Mouse (Mus musculus): ENCODE data around the gene Gpatch8.

GRCm38 (mm10) chr11:102496732-102497131 lies 59.5 kb downstream of the Gpatch8 start:
- TF ChIP-seq POLR2A (IDR thresholded peaks at IDR 0.05; ENCODE audit: extremely low read depth, insufficient read depth, low read length), result no peak
- TF ChIP-seq CTCF (IDR thresholded peaks at IDR 0.05; ENCODE audit: extremely low read depth, insufficient read depth, low read length), result no peak
